In the genomic region with DNA sequence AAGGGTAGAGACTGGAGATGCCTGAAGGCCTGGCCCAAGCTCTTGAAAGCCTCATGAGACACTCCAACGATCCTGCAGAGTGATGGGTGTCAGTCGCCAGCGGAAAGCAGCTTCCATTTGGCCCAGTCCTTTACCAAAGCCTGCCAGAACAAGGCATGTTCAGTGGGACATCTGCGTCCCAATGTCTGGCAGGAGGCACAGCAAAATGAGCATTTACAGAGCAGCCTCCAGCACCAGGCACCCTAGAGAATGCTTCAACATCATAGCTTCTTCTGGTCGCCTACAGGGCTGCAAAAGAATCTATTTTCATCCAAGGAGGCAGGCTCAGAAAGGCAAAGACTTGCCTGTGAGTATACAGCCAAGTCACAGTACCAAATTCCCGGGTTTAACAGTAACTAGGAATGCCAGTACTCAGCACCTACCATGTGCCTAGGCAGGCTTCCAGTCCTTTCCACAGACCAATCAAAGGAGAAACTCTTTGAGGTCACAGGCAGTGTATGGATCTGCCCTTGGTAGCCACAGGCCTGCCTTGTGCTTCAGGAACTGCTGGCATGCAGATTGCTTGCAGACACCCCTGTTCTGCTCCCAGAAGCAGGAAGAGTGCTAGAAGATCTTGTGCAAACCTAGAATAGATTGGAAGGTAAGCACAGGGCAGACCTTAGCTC, we compare ENCODE assay signal across 15 mouse cellular contexts. TPM values are rescaled to one million over a fixed set of nuclear protein-coding genes. Genes with fewer than 3 reads are reported as not detected.
DNase-seq lines count a peak whose midpoint lies in the region; ATAC-seq and TF ChIP-seq lines count a peak whose summit lies in the region.
"Had no signal": no experiment of that assay in that cellular context is flagged by ENCODE, and none has a peak within 500 bp of the region (broad histone marks: within the 10 kb centered on the region; RNA-seq: fewer than 3 reads in every experiment).

No protein-coding gene starts in this region.

- ATAC-seq in cerebellum, adult (ENCODE audit: insufficient number of reproducible peaks, low FRiP score, low TSS enrichment) = no peak
- ATAC-seq: intestine, embryonic 16.5 days; lung, postnatal 0 days; midbrain, embryonic 13.5 days had no signal

- intact Hi-C loops in left cerebral cortex, postnatal 4 days (cut with DNase I) = no loop called here

- no peak overlapping the region for H3K4me3 ChIP-seq in cerebellum, adult 2 months (replicated peaks; ENCODE audit: insufficient read depth, low read depth, low read length)
- H3K4me3 ChIP-seq: heart, embryonic 12.5 days; midbrain, embryonic 13.5 days had no signal

- peak in 1 of 2 experiments; percentile 42 for DNase-seq in cerebellum, adult 2 months
- DNase-seq in left cerebral cortex, adult 18-20 months (ENCODE audit: low spot score in 2 of 2) = peak; percentile 36 to 59
- no peak for DNase-seq in left cerebral cortex, postnatal 4 days
- peak; percentile 61 to 75 for DNase-seq in layer of hippocampus, adult 8-10 months (ENCODE audit: low spot score in 2 of 2)
- peak; percentile 58 to 68 for DNase-seq in right cerebral cortex, postnatal 10 days (ENCODE audit: low spot score in 2 of 2)
- DNase-seq in adrenal gland, postnatal 36 days = no peak
- DNase-seq in cerebellum, postnatal 36 days = no peak
- DNase-seq: liver had no signal

- 0 out of 2 replicates have a peak overlapping the region, but pooled peaks have one; percentile 12 for H3K27ac ChIP-seq in cerebellum, adult 2 months (ENCODE audit: insufficient read depth, low read length)
- H3K27ac ChIP-seq: midbrain, embryonic 13.5 days had no signal

- 8% methylated on average over 6 of the region's 6 CpGs for WGBS in cerebellum, adult 2 months

- no peak for TF ChIP-seq POLR2A in cerebellum, adult 2 months (IDR thresholded peaks at IDR 0.05; ENCODE audit: borderline replicate concordance, insufficient read depth, low read length)

- no peaks in the 10 kb centered on the region for H3K27me3 ChIP-seq in cerebellum, adult 2 months (ENCODE audit: control insufficient read depth, insufficient read depth, low read length)
- H3K27me3 ChIP-seq: heart, embryonic 12.5 days; midbrain, embryonic 13.5 days had no signal

- peaks cover 46% of the 10 kb centered on the region for H3K4me1 ChIP-seq in cerebellum, adult 2 months (ENCODE audit: control insufficient read depth, insufficient read depth, low read length)
- H3K4me1 ChIP-seq: heart, embryonic 12.5 days; midbrain, embryonic 13.5 days had no signal

- no peak for TF ChIP-seq CTCF in cerebellum, adult 2 months (IDR thresholded peaks at IDR 0.05; ENCODE audit: borderline replicate concordance, insufficient read depth, low read depth, low read length)

RNA-seq across cellular contexts. Expression of gene Mgat3, which starts 28.7 kb away (rescaled TPM):
- 106 and 114 TPM in 2 replicates for polyA plus RNA-seq in cerebellum, adult 2 months (2012; rRNA removed)
- 100 to 1,000 TPM; 124 TPM for total RNA-seq in left cerebral cortex, adult 18-20 months (2021)
- total RNA-seq in left cerebral cortex, postnatal 4 days (2021) = 10 to 100 TPM; 80.4 to 83.1 TPM
- 100 to 1,000 TPM; 112 to 115 (median 114) TPM for total RNA-seq in layer of hippocampus, adult 8-10 months (2022)
- total RNA-seq in adrenal gland, postnatal 36 days (2021) = 10 to 100 TPM in 1 of 2 experiments, 1 to 10 TPM in 1; 7.0 to 10.3 TPM

RNA-seq across cellular contexts. Expression of gene Mief1, which starts 31.6 kb away (rescaled TPM):
- 18.4 and 19.6 TPM in 2 replicates for polyA plus RNA-seq in cerebellum, adult 2 months (2012; rRNA removed)
- total RNA-seq in left cerebral cortex, adult 18-20 months (2021) = 10 to 100 TPM; 34.1 to 35.3 TPM
- total RNA-seq in left cerebral cortex, postnatal 4 days (2021) = 10 to 100 TPM; 29.3 to 30.6 TPM
- total RNA-seq in layer of hippocampus, adult 8-10 months (2022) = 10 to 100 TPM; 27.6 to 34.5 (median 32.5) TPM
- 10 to 100 TPM; 44.7 to 49.2 TPM for total RNA-seq in adrenal gland, postnatal 36 days (2021)

RNA-seq across cellular contexts. Expression of gene AC140267.1, which starts 33.4 kb away (rescaled TPM):
- polyA plus RNA-seq in cerebellum, adult 2 months (2012; rRNA removed) = not detected in 2 replicates
- total RNA-seq in left cerebral cortex, adult 18-20 months (2021) = 10 to 100 TPM; 19.0 to 19.4 TPM
- 10 to 100 TPM; 21.1 to 22.2 TPM for total RNA-seq in left cerebral cortex, postnatal 4 days (2021)
- total RNA-seq in layer of hippocampus, adult 8-10 months (2022) = 10 to 100 TPM in 3 of 4 experiments, 1 to 10 TPM in 1; 7.2 to 42.3 (median 29.6) TPM
- 10 to 100 TPM; 13.7 to 16.1 TPM for total RNA-seq in adrenal gland, postnatal 36 days (2021)
- polyA plus RNA-seq: hindbrain, embryonic 11.5 days; lung, postnatal 0 days; midbrain, embryonic 13.5 days; neural tube, embryonic 11.5 days had no signal

RNA-seq across cellular contexts. Expression of gene Atf4, which starts 52.7 kb away (rescaled TPM):
- 216 and 242 TPM in 2 replicates for polyA plus RNA-seq in cerebellum, adult 2 months (2012; rRNA removed)
- total RNA-seq in left cerebral cortex, adult 18-20 months (2021) = 100 to 1,000 TPM; 126 to 133 TPM
- total RNA-seq in left cerebral cortex, postnatal 4 days (2021) = 100 to 1,000 TPM; 116 to 119 TPM
- total RNA-seq in layer of hippocampus, adult 8-10 months (2022) = 100 to 1,000 TPM in 2 of 4 experiments, 10 to 100 TPM in 2; 97.7 to 104 (median 99.8) TPM
- 100 to 1,000 TPM; 263 to 281 TPM for total RNA-seq in adrenal gland, postnatal 36 days (2021)

Comparison
In these comparisons a context has a peak if more than half of its experiments do, and no peak if none do; other contexts are left out.
1. DNase-seq: peak in left cerebral cortex, adult 18-20 months (2 of 2), layer of hippocampus, adult 8-10 months (2 of 2) and right cerebral cortex, postnatal 10 days (2 of 2); none in left cerebral cortex, postnatal 4 days (single experiment), adrenal gland, postnatal 36 days (0 of 2) and cerebellum, postnatal 36 days (0 of 2).
2. RNA of gene Mgat3, which starts 28.7 kb away (total RNA-seq): 124 TPM in left cerebral cortex, adult 18-20 months, 112 to 115 TPM in layer of hippocampus, adult 8-10 months and 80.4 to 83.1 TPM in left cerebral cortex, postnatal 4 days; 7.0 to 10.3 TPM in adrenal gland, postnatal 36 days; every median in the first group is over 4 times any median in the second.